Mouse (Mus musculus) c-Kit-positive CD71-positive TER-119-positive erythroid progenitor cells, embryonic 14.5 days (primary cell): ENCODE data around the gene Glis3.
A peak's percentile ranks its signal among the peaks of the same experiment; 100 is the strongest.

Experiments used
- DNase-seq: peaks from one replicate; pipeline ENCODE4 v3.0.0-alpha.2; 2013; ENCODE audit warnings: low spot score

Glis3 gene

DNA sequence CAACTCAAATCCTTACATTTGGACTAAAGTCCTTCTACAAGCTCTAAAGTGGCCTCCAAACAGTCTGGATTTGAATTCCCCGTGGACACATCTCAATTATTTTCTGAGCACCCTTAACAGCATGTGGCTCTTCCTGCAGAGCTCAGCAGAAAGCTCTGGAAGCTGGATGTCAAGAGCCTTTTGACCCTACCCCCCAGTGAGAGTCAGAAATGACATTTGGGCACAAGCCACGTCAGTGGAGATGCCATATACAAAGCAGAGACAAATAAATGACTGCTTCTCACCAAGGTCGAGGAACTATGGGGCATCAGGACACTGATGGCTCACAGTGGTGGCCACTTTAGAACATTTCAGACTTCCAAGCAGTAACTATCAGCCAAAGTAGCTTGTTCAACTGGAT, 146.3 kb downstream of the Glis3 start:
- no peak for DNase-seq

DNA sequence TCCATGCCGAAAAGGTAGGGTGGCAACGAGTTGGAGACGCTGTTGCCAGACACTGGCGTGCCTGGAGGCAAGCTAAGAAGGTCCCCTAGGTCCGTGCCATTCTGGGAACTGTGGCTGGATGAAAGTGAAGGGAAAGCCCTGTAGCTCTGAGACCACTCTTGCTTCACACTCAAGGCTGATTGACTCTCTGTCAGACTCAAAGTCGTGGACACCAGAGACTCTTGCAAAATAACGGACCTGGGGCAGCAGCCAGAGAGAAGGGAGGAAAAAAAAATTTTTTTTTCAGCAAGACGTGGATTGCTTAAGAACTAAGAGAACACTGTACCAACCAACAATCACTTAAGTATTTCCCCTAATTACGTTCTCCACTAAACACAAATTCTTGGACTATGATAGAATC, 148.1 kb downstream of the Glis3 start:
- no peak for DNase-seq

DNA sequence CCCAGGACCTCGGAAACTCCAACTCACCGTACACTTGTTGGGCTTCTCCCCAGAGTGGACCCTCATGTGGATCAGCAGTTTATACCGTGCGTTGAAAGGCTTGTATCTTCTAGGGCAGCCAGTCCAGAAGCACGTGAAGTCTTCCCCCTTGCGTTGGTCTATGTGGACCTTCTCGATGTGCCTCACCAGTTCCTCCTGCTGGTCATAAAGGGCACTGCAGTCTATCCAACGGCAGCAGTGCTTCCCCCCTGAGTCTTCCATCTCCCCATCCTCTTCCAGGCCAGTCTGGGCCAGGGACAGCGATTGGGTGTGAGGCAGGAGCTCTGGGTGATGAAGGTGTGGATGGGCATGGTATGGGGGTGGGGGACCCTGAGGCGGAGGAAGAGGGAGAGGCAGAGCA, 149.0 kb downstream of the Glis3 start:
- peak; percentile 6 for DNase-seq

DNA sequence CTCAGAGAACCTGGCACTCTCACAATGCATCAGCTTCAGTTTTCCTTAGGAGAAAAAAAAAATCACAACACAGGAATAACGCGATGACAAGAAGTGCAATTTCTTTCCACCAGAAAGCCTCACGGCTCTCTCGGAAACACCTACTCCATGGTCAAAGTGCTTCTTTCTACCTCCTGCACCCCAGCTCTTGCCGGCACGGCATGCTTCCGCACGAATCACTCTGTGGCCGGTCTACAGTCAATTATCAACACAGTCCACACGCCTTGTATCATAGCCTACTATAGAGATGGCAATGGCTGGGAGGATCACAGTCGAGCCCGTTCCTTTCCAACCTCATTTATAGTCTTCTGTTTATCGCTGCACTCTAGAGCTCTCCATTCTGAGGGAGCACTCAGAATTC, 150.9 kb downstream of the Glis3 start:
- DNase-seq = no peak

DNA sequence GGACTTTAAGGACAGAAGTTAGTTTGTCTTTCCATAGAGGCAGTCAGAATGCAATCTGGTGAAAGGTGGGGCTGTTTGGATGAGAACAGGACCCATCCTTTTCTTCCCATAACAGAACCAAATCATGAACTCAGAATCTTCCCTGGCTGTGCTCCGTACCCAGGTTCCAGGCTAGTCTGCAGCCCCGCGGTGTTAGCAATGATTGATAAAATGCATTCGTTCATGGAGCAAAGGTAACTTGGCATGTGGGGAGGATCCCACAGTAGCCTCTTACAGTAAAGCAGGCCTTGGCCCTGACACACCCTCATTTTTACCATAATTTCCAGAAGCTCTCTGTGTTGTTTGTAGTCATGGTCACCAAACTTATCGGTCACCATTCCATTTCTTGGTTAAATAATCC, 152.4 kb downstream of the Glis3 start:
- DNase-seq = no peak

DNA sequence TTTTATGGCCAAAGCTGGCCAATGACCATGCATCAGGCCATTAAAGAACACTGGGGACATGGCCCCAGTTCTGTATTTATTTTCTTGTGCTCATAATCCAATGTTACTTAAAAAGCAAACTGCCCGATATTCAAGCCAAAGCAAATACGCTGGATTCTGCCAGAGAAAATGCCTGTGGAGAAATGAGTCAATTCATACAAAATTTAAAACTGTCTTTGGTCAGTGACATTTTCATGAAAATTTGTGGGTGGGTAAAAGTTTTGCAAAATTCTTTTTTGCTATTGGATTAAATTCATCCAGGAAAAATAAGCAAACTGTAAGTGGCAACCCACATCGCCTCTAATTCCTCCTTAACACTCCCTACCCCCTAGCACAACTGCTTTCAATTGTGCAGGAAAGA, 154.5 kb downstream of the Glis3 start:
- DNase-seq = no peak

DNA sequence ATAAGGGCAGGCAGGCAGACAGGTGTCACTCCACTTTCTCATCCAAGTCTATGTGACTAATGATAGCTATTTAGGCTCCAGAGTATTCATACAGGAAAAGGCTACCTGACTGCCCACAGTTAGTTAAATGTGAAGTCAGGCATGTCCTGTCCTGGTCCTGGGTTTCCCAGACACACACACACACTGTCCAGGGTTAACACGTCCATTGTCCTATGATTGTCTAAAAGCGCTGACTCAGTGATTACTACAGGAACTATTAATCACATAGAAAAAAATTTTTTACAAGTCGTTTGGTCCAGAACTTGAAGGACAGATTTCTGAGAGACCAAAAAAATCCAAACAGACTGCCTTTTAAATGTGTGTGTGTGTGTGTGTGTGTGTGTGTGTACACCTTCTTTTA, 157.6 kb downstream of the Glis3 start:
- DNase-seq = no peak

DNA sequence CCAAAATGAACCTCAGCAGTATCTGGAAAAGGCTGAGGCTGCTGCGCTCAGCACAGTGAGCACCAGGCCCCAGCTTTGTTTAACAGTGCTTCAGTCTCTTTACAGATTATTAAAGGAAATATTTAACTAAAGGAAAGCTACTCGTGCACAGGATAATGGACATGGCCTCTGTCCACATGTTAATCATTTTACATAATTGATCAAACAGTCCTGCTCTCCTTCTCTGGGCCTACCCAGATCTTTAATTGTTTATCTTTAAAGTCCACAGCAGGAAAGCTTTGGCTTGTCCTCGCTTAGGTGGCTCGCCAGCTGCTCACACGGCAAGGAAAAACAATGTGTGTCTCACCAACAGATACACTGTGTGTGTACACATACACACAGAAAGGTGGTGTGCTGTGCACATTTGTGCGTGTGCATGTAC, 159.1 kb downstream of the Glis3 start:
- no peak for DNase-seq

DNA sequence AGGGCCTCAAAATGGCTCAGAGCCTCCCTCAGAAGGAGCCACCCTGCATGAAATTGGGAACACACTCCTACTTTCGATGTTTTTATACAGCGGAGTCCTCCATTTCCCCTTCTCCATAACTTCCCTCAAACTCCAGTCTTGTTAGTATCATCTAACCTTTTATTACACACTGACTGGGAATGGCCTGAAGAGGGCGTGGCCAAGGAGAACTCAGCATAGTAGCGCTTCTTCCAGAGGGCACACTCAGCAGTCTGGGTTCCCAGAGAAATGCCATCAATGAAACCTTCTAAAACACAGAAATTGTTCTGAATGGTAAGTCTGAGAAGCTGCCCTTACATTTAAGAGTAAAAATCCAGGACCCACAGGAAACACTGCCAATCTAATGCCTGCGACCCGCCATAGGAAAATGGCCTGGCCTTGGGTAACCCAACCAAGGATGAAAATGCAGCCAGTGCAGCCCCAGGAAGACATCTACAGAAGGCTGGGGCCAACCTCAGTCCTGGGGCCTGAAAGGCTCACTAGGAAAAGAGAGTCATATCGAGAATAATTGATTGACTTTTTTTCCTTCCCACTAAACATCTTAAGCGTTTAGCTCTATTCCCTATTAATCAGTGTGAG, 159.6 kb downstream of the Glis3 start:
- DNase-seq = no peak

DNA sequence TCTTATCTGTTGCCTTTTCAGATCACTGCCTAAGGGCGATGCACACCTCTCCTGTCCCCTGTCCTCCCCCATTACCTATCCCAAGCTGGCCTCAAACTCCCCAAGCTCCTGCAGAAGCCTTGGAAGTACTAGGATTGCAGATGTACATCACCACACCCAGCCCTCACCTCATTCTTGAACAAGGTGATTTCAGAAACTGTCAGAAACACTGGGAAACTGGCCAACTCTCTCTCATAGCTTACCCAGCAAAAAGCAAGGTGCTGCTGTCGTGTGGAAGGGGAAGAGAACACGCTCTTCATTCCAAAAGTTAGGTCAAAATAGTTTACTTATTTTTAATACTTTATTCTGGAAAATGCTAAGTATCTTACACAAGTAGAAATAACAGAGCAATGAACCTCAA, 160.6 kb downstream of the Glis3 start:
- DNase-seq = no peak

DNA sequence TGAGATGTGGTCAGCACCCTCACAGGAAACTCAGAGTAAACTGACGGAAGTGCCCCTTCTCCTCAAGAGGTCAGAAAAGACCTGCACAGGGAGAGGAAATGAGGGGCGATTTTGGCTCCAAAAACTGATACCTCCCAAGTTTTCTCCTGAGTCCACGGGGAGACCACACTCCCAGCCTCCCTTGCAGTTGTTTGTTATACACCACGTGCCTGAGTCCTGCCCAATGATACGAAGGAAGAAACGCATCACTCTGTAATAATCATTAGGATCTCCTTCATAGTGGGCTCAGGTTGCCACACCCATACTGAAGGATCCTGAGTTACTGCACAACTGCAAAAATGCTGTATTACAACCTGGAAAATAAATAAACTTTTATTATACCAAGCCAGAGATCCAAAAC, 161.0 kb downstream of the Glis3 start:
- no peak for DNase-seq

DNA sequence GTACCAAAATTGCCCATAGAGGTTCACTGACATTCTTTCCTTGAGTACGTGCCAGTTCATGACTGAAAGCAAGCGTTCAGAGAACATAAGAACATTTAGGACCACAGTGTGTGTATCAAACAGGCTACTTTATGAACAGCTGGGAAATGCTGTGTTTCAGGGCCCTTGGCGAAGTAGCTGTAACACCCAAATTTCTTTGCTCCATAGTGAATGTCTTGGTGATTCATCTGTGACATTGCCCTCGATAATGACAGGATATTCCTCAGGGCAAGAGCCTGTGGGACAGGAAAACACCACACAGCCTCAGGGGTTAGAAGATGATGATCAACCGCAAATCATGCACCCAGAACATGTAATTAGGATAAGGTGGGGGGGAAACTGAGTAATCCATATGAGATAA, 161.6 kb downstream of the Glis3 start:
- no peak for DNase-seq

DNA sequence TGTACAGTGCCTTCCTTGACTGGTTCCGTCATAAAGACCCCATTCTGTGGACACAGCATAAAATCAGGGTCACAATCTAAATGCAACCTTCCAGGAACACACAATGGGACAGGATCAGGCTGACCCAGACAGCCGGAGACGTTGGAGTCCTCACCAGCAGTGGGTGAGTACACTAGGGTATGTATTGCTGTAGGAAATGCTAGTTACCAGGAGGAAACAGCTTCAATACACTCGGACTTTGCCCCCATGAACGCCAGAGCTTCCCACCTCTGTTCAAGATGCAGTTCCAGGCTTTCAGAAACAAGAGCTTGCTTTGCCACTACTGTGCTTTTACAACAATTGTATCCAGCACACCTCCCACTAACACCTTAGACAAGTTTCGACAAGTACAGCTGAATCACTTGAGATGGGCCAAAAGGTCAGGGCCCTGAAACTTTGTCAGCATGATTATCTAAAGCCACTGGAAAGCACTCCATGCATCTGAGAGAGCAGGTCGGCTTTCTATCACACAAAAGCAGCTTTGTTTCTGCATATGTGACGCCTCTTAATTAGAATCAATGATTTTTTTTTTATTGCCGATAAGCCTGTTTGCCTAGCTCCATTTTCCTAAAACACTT, 162.3 kb downstream of the Glis3 start:
- DNase-seq = no peak

DNA sequence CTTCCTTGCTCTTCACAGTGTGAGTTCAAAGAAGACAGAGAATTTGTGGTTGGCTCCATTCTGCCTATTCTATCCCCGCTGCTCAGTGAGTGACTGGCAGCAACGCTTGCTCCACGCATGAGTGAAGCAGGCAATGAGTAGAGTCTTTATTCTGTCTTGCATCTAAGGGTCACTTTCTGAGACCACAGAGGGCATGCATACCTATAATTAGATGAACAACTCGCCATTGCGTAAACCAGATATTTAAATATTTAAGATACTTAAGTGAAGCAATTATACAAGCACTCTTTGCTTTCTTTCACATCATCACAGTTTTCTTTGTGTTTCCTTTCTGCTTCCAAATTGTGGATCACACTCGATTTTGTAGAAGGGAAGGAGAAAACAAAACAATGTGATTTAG, 163.4 kb downstream of the Glis3 start:
- DNase-seq = no peak

DNA sequence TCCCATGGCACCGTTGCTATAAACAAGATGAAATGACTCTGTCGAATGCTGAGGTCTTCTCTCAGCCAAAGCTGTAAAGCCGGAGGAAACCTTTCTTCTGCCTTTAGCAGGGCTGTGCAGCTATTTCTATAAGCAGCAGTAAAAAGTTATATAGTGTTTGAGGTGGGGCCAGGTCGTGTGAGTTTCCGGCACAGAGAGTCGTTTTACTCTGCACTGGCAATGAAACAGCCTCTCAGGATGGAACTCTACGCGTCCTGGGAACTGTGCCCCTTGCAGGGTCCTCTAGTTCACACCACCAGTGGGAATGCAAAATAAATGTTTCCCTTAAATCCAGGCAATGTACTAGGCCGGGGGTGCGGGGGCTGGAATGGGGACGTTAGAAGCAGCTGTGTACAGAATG, 167.4 kb downstream of the Glis3 start:
- DNase-seq = no peak

DNA sequence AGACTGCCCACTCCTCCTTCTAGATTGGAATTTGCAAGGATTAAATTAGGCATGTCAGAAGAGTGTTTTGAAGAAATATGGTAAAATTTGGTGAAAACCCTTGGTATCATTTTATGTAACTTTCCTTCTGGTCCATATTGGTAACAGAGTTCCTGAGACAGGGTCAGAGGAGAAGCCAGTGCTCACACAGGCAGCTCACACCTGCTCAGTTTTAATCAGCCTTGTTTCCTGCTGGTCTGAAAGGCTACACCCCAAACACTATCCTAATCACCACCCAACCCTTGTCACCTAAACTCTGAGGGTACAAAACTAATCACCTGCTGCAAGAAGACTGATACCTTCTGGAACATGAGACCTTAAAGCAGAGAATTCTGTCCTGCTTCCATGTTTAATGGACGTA, 168.0 kb downstream of the Glis3 start:
- no peak for DNase-seq

DNA sequence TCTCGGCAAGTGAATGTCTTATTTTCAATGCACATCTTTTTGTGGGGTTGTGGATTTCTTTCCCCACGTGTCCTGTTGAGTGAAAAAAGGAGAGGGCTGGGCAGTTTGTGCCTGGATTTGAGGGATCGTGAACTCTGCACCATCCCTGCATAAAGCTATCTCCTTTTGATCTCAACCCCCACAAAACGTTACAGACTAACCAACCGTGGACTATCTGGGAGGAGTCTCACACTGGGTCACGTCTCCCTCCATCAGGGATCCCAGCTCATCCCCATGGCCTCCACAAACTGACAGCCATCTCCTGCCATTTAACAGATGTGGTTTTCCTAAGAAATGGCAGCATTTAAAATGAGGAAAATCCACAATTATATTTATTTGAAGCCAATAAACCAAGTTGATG, 174.5 kb downstream of the Glis3 start:
- no peak for DNase-seq

DNA sequence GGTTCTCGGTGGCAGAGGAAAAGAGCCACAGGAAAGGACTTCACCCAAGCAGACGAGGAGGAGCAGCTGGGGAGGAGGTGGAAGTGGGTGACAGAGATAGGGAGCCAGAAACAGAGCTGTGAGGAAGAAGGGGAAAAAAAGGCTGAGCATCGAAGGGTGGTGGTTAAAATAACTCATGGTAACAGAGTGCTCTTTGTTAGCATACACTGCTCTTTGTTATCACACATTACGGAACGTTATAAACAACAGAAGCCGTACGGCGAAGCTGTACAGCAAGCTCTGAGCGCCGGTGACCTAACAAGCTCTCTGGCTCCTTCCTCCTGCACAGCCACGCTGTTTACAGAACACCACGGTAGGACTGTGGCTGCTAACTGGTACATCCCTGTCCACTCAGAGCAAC, 176.9 kb downstream of the Glis3 start:
- DNase-seq = no peak

DNA sequence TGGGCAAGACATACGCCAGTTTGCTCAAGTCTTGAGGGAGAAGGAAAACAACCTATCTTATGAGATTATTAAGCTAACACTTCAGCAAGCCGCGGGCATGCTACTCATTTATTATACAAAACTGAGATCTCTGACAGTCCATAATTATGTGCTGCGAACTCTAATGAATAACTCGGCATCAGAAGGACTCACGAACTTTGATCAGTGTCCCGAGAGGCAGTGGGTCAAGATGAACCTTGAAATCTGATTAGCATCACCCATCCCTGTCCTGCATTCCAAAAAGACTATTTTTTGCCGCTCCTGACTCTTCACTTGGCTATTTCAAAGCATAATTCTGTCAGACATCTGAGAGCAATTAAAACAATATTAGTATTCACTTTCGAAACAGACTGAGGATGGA, 178.9 kb downstream of the Glis3 start:
- DNase-seq = no peak

DNA sequence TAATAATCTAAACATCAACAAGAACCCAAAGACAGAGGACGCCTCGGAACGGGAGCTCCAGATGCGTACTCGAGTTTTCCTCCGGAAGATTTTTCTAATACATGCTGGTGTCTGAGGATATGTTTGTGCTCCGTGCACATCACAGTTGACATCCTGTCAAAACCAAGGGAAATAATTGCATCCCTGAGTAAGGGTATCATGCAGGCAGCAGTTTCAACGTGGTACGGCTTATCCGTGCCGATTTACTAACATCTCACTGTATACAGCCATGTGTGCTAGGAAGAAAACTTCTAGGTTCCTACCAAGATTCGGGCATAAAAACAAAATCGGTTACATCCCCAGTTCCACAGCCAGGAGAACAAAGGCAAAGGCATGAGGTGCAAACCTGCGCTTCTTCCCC, 179.4 kb downstream of the Glis3 start:
- DNase-seq = no peak

DNA sequence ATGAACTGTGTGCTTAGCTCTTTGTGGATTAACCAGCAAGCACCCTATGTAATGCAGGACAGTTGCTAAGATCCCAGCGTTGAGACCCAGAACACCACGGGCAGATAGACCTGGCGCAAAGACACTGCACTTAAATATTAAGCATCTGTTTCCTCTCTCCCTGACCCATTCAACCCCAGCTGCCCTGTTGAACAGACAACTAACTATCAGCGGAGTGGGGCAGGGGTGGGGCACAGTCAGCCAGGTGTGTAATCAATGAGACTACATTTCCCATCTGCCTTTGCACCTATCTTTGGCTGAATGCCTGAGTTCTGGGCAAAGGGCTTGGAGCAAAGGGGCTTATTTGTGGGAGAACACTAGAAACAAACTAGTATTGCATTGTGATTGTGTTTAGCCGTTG, 180.1 kb downstream of the Glis3 start:
- no peak for DNase-seq

DNA sequence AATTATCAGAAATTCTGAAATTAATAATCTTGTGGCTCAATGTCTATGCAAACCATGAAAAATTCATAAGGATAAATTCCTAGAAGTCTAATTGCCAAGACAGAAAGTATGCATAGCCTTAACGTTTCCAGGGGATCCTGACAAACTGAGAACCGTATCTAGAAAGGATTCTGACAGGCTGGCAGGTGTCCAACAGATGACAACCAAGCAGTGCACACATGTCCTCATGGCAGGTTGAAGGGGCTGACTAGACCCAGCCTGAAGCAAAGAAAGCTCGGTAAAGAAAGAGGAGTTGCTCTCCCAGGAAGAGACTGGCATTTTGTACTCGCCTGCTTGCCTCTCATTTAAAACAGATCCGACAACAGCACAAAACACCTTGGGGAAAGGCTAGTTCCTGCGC, 184.0 kb downstream of the Glis3 start:
- DNase-seq = no peak

DNA sequence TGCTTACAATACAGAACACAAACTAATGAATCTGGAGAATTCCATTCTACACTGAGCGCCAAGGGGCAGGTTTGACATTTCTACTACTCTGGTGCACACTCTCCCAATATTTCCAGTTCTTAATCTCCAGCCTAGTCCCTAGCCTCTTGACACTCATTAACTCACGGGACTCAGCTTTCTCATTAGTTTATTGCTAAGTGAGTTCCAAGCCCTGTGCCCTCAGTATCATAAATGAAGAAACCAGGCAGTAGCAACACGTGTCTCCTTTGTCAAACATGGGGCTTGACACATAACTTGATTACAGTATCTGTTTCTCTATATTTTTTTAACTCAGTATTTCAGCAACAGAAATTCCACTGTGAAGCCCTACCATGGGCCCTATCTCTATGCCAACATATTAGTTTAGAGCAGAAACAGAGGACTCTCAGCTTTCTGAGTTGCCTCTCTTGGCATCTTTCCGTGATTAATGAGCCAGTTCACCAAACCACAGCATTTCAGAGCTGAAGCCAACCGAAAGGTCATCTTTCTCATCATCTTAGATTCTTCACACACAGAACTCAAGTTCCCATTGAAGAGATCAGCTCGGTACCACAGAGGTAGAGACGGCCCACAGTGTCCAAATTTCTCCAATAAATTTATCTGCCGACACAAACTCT, 186.1 kb downstream of the Glis3 start:
- no peak for DNase-seq

DNA sequence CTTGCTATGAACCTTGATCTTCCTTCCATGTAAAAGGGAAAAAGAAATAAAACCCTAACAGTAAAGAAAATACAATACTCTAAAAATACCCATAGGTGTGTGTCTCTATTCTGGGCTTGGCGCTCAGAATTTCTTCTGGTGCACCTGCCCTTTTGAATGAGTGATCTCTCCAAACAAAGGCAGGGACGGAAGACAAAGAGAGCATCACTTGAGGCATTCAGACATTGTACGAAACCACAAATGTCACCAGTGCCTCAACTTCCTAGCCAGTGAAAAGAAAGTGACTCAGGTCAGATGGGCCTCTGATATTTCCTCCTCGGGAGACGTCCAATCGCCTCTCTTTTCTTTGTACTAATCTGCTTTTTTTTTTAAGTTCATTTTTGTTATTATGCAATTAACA, 201.8 kb downstream of the Glis3 start:
- no peak for DNase-seq
